Mouse (Mus musculus) limb, embryonic 14.5 days (tissue): ENCODE data around the gene Fam118b. TPM values are rescaled to one million over a fixed set of nuclear protein-coding genes. Genes with fewer than 3 reads are reported as not detected.

Experiments
- ATAC-seq: fragments of 200-750 bp; cut with Nextera tagmentation; 2 replicates; pipeline ENCODE4 v1.8.0; 2017; ENCODE audit warnings: low read depth, moderate number of reproducible peaks, moderate TSS enrichment; ENCODE audit not compliant: low FRiP score
- DNase-seq: peaks from one replicate; pipeline ENCODE4 v3.0.0-alpha.2; 2015; ENCODE audit warnings: low spot score
- H3K27ac ChIP-seq: fragments of 300-500 bp; sonication (generic); replicated peaks from 2 replicates; pipeline ENCODE4 v1.5.1; 2014; ENCODE audit warnings: low read depth, mild to moderate bottlenecking, low read length, moderate library complexity, mixed read lengths
- H3K27me3 ChIP-seq: fragments of 300-500 bp; sonication (generic); 2 replicates; pipeline ENCODE4 v1.6.1; 2014; ENCODE audit warnings: low read length, mixed read lengths; ENCODE audit not compliant: control insufficient read depth, insufficient read depth
- H3K36me3 ChIP-seq: fragments of 300-500 bp; sonication (generic); 2 replicates; pipeline ENCODE4 v1.6.1; 2014; ENCODE audit warnings: mild to moderate bottlenecking, low read length, moderate library complexity, mixed read lengths; ENCODE audit not compliant: control insufficient read depth, insufficient read depth
- H3K4me1 ChIP-seq: fragments of 300-500 bp; sonication (generic); 2 replicates; pipeline ENCODE4 v1.6.1; 2014; ENCODE audit warnings: antibody characterized with exemption, low read length, mixed read lengths; ENCODE audit not compliant: control insufficient read depth, insufficient read depth
- H3K4me2 ChIP-seq: fragments of 300-500 bp; sonication (generic); replicated peaks from 2 replicates; pipeline ENCODE4 v1.6.1; 2014; ENCODE audit warnings: low read depth, mild to moderate bottlenecking, low read length, moderate library complexity; ENCODE audit not compliant: severe bottlenecking
- H3K4me3 ChIP-seq: fragments of 300-500 bp; sonication (generic); replicated peaks from 2 replicates; pipeline ENCODE4 v1.5.1; 2014; ENCODE audit warnings: low read length
- H3K9ac ChIP-seq: fragments of 300-500 bp; sonication (generic); 2 replicates; pipeline ENCODE4 v1.6.1; 2014; ENCODE audit warnings: mild to moderate bottlenecking, low read depth, low read length, moderate library complexity; ENCODE audit not compliant: severe bottlenecking
- H3K9me3 ChIP-seq: fragments of 300-500 bp; sonication (generic); 2 replicates; pipeline ENCODE4 v1.6.1; 2016; ENCODE audit warnings: low read length; ENCODE audit not compliant: control insufficient read depth
- POLR2A ChIP-seq: fragments of 200-500 bp; IDR thresholded peaks from 2 replicates; pipeline ENCODE4 v1.8.0; 2012; ENCODE audit warnings: inconsistent platforms, mild to moderate bottlenecking, moderate library complexity, borderline replicate concordance; ENCODE audit not compliant: insufficient read depth, insufficient read length; ENCODE audit errors: extremely low read depth
- WGBS: fragments of 180-500 bp; shearing (Covaris S2); extraction: QIAGEN DNeasy Blood & Tissue Kit; methylation state at CpG from one replicate; pipeline ENCODE4 v1.1.7; 2014; 5-methylcytosine and 5-hydroxymethylcytosine counted together
- polyA plus RNA-seq, 2 experiments: library from polyadenylated mRNA; depleted of rRNA in 1 of 2; stranded (reverse) in 1 of 2; unstranded in 1 of 2; fragments of >200 nt; fragmentation: Nextera tagmentation in 1 of 2; extraction: Ambion mirVana in 1 of 2; gene quantifications; 2 replicates each; pipeline versions ENCODE4 v1.2.1 to v1.2.3; 2012 to 2014

The Fam118b gene
- polyA plus RNA-seq, 2 experiments, result 29.6 to 45.3 TPM

- TF ChIP-seq POLR2A, result no peak
- Histone ChIP-seq H3K9ac (no peak overlapping the region), H3K27ac (no peak overlapping the region), H3K4me2 (no peak overlapping the region), H3K4me3 (no peak overlapping the region), H3K4me1 (peaks cover 40% of the 10 kb centered on the region), H3K36me3 (no peaks in the 10 kb centered on the region), H3K27me3 (no peaks in the 10 kb centered on the region), H3K9me3 (no peaks in the 10 kb centered on the region)
- no peak for DNase-seq
- WGBS, result 44% methylated on average over 6 of the region's 6 CpGs
- no peak for ATAC-seq
Observed at GRCm38 (mm10) chr9:35310377-35310776, 42.8 kb upstream of the Fam118b start.

- H3K9ac ChIP-seq, result no peak overlapping the region
- no peaks in the 10 kb centered on the region for H3K9me3 ChIP-seq
- H3K4me3 ChIP-seq, result no peak overlapping the region
- H3K36me3 ChIP-seq, result no peaks in the 10 kb centered on the region
- no peak for TF ChIP-seq POLR2A
- H3K27ac ChIP-seq, result no peak overlapping the region
- ATAC-seq (no peak), DNase-seq (peak; percentile 79)
- H3K27me3 ChIP-seq, result no peaks in the 10 kb centered on the region
- H3K4me2 ChIP-seq, result no peak overlapping the region
- peaks cover 13% of the 10 kb centered on the region for H3K4me1 ChIP-seq
- WGBS, result 27% methylated on average over 7 of the region's 7 CpGs
Observed at GRCm38 (mm10) chr9:35307461-35307860, 39.9 kb upstream of the Fam118b start.

DNA sequence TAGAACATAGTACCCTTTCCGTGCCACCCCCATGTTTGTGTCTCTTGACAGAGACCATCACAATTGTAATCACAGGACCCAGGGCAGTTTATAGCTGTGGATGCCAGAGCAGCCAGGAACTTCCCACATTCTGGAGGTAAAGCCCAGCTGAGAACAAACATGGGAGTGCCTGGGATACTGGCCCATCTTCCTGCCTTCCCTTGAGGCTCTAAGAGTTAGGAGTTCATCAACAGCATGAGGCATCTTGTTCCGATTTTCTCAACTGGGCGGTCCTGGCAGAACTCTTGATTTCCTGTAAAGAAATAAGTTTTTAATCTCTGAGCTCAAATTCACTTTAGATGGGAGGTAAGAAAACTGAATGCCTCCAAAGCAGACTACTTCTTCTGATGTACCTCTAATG lies 34.6 kb upstream of the Fam118b start:
- no peak for ATAC-seq
- Histone ChIP-seq H3K4me2 (no peak overlapping the region), H3K9ac (no peak overlapping the region), H3K27me3 (no peaks in the 10 kb centered on the region), H3K36me3 (no peaks in the 10 kb centered on the region), H3K4me3 (no peak overlapping the region), H3K4me1 (no peaks in the 10 kb centered on the region), H3K9me3 (no peaks in the 10 kb centered on the region), H3K27ac (no peak overlapping the region)
- TF ChIP-seq POLR2A, result no peak
- WGBS, result 70% methylated on average over 3 of the region's 3 CpGs
- no peak for DNase-seq

GRCm38 (mm10) chr9:35297791-35298190 lies 30.2 kb upstream of the Fam118b start:
- H3K27ac ChIP-seq, result no peak overlapping the region
- H3K9me3 ChIP-seq, result peaks cover 3% of the 10 kb centered on the region; the same call in 1 of the 2 replicates
- no peak for DNase-seq
- 0 out of 2 replicates have a peak, but pooled peaks cover 1% of the 10 kb centered on the region for H3K4me1 ChIP-seq
- no peak for TF ChIP-seq POLR2A
- ATAC-seq, result no peak
- no peaks in the 10 kb centered on the region for H3K36me3 ChIP-seq
- no peaks in the 10 kb centered on the region for H3K27me3 ChIP-seq
- H3K4me2 ChIP-seq, result no peak overlapping the region
- H3K9ac ChIP-seq, result no peak overlapping the region
- H3K4me3 ChIP-seq, result no peak overlapping the region

DNA sequence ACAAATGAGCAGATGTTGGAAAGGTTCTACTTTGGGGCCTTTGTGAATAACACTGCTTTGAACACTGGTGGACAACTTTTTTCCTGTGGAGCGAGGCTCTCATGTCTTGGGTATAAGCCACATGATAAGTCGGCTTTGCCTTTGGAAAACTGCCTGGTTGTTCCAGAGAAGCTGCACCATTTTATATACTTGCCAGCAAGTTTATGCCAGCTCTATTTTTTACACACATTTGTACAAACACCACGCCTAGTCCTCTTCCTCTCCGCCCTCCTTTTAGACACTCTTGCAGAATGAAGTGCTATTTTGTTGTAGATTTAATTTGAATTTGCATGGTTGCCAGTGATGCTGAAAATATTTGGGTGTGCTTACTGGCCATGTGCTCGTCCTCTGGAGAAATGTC lies 25.9 kb upstream of the Fam118b start:
- 76% methylated on average over 5 of the region's 5 CpGs for WGBS
- DNase-seq (no peak), ATAC-seq (no peak)
- H3K9me3 ChIP-seq, result peaks cover 3% of the 10 kb centered on the region; the same call in 1 of the 2 replicates
- no peak overlapping the region for H3K27ac ChIP-seq
- TF ChIP-seq POLR2A, result no peak
- H3K36me3 ChIP-seq, result no peaks in the 10 kb centered on the region
- H3K9ac ChIP-seq, result no peak overlapping the region
- H3K4me1 ChIP-seq, result peaks cover 18% of the 10 kb centered on the region
- H3K4me2 ChIP-seq, result no peak overlapping the region
- no peaks in the 10 kb centered on the region for H3K27me3 ChIP-seq
- H3K4me3 ChIP-seq, result no peak overlapping the region

GRCm38 (mm10) chr9:35290916-35291315 lies 23.3 kb upstream of the Fam118b start:
- 73% methylated on average over 4 of the region's 4 CpGs for WGBS
- H3K4me2 ChIP-seq, result no peak overlapping the region
- H3K9me3 ChIP-seq, result no peaks in the 10 kb centered on the region
- no peak for TF ChIP-seq POLR2A
- H3K27ac ChIP-seq, result no peak overlapping the region
- H3K9ac ChIP-seq, result no peak overlapping the region
- H3K36me3 ChIP-seq, result no peaks in the 10 kb centered on the region
- no peaks in the 10 kb centered on the region for H3K27me3 ChIP-seq
- ATAC-seq (no peak), DNase-seq (no peak)
- no peak overlapping the region for H3K4me3 ChIP-seq
- peaks cover 26% of the 10 kb centered on the region for H3K4me1 ChIP-seq
